Mouse (Mus musculus): Measurements from ENCODE around the gene Syt16. TPM values are rescaled to one million over a fixed set of nuclear protein-coding genes. Genes with fewer than 3 reads are reported as not detected.
A peak's percentile ranks its signal among the peaks of the same experiment; 100 is the strongest.

Gene Syt16
- polyA plus RNA-seq, 1 experiment from 2014 or later = 24.1 TPM

DNA sequence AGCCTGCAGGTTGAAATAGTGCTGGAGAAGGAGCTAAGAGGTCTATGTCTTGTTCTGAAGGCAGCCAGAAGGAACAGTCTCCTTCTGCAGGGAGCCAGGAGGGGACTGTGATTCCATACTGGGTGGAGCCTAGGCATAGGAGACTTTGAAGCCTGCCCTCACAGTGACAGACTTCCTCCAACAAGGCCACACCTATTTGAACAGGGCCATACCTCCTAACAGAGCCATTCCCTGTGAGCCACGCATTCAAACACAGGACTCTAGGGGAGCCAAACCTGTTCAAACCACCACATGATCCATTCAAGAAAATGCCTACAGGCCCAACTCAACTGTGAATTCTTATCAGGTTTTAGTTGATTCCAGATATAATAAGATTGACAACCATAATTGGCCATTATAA lies 130.8 kb downstream of the Syt16 start:
- H3K27me3 ChIP-seq = no peaks in the 10 kb centered on the region
- peaks cover 6% of the 10 kb centered on the region for H3K4me1 ChIP-seq
- H3K36me3 ChIP-seq (ENCODE audit: poor library complexity, severe bottlenecking) = no peaks in the 10 kb centered on the region
- H3K4me3 ChIP-seq = no peak overlapping the region
- no peak overlapping the region for H3K27ac ChIP-seq
- peaks cover 10% of the 10 kb centered on the region; the same call in 1 of the 2 replicates for H3K9me3 ChIP-seq (replicated peaks)
- H3K4me2 ChIP-seq = no peak overlapping the region
- WGBS = 86% methylated on average over 1 of the region's 1 CpGs
- H3K9ac ChIP-seq = no peak overlapping the region
- no peak for ATAC-seq

DNA sequence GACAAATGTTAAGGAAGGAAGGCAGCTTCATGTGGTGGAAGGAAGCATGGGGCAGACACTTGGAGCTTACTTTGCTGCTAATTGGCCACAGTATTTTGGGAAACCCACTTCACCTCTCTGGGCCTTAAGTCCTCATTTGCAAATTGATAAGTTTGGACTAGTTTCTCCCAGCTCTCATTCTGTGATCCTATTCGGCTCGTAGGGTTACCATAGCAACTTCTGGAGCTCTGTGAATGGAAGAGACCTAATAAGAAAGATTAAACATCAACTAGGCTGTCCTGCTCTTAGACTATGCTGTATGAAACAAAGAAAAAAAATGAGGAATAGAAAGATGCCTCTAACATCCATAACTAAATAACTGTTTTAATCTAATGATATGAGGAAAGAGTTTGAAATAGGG lies 134.3 kb downstream of the Syt16 start:
- Histone ChIP-seq H3K27ac (no peak overlapping the region), H3K4me3 (no peak overlapping the region), H3K9me3 (replicated peaks) (peaks cover 4% of the 10 kb centered on the region; the same call in 1 of the 2 replicates), H3K4me1 (peaks cover 6% of the 10 kb centered on the region), H3K27me3 (no peaks in the 10 kb centered on the region), H3K36me3 (ENCODE audit: poor library complexity, severe bottlenecking) (no peaks in the 10 kb centered on the region), H3K9ac (no peak overlapping the region), H3K4me2 (no peak overlapping the region)
- 4% methylated on average over 2 of the region's 2 CpGs for WGBS
- ATAC-seq = 0 out of 2 replicates have a peak, but pooled peaks have one; percentile 33

GRCm38 (mm10) chr12:74142147-74142546 lies 144.7 kb downstream of the Syt16 start:
- Histone ChIP-seq H3K4me1 (no peaks in the 10 kb centered on the region), H3K4me3 (no peak overlapping the region), H3K9ac (no peak overlapping the region), H3K9me3 (replicated peaks) (no peaks in the 10 kb centered on the region), H3K4me2 (no peak overlapping the region), H3K27me3 (no peaks in the 10 kb centered on the region), H3K27ac (no peak overlapping the region), H3K36me3 (ENCODE audit: poor library complexity, severe bottlenecking) (no peaks in the 10 kb centered on the region)
- 82% methylated on average over 7 of the region's 7 CpGs for WGBS
- no peak for ATAC-seq

- H3K9me3 ChIP-seq (replicated peaks) = no peaks in the 10 kb centered on the region
- no peak overlapping the region for H3K27ac ChIP-seq
- WGBS = 66% methylated on average over 5 of the region's 5 CpGs
- ATAC-seq = no peak
- no peaks in the 10 kb centered on the region for H3K27me3 ChIP-seq
- no peak overlapping the region for H3K4me2 ChIP-seq
- H3K4me1 ChIP-seq = no peaks in the 10 kb centered on the region
- no peak overlapping the region for H3K9ac ChIP-seq
- H3K4me3 ChIP-seq = no peak overlapping the region
- no peaks in the 10 kb centered on the region for H3K36me3 ChIP-seq (ENCODE audit: poor library complexity, severe bottlenecking)
These were observed 146.9 kb downstream of the Syt16 start for GRCm38 (mm10) chr12:74144385-74144784.

GRCm38 (mm10) chr12:74160791-74161190 lies 163.3 kb downstream of the Syt16 start:
- H3K27me3 ChIP-seq = no peaks in the 10 kb centered on the region
- no peaks in the 10 kb centered on the region for H3K4me1 ChIP-seq
- 69% methylated on average over 3 of the region's 3 CpGs for WGBS
- no peaks in the 10 kb centered on the region for H3K36me3 ChIP-seq (ENCODE audit: poor library complexity, severe bottlenecking)
- no peak overlapping the region for H3K4me2 ChIP-seq
- H3K27ac ChIP-seq = no peak overlapping the region
- H3K9ac ChIP-seq = no peak overlapping the region
- ATAC-seq = no peak
- no peak overlapping the region for H3K4me3 ChIP-seq
- H3K9me3 ChIP-seq (replicated peaks) = no peaks in the 10 kb centered on the region

DNA sequence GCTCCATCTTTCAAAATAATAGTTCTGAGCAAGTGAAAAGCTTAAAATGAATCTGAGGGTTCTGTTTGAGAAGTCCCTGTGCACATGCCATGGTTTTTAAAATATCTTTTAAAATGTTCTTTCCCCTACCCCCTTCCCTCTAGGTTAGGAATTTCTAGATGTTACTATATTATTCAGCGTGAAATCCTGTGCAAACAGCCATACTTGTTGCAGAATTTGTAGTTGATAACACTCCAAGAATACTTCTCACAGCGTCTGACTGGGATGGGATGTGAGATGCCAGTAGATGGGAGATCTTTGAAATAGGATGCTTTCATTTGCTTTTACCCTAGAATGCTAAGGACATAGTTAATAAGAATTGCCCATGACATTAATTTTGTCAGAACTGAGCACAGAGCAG lies 165.6 kb downstream of the Syt16 start:
- H3K9me3 ChIP-seq (replicated peaks) = no peaks in the 10 kb centered on the region
- no peaks in the 10 kb centered on the region for H3K4me1 ChIP-seq
- H3K9ac ChIP-seq = no peak overlapping the region
- ATAC-seq = no peak
- no peak overlapping the region for H3K4me2 ChIP-seq
- H3K4me3 ChIP-seq = no peak overlapping the region
- H3K27me3 ChIP-seq = no peaks in the 10 kb centered on the region
- no peaks in the 10 kb centered on the region for H3K36me3 ChIP-seq (ENCODE audit: poor library complexity, severe bottlenecking)
- 85% methylated on average over 2 of the region's 2 CpGs for whole genome bisulfite sequencing
- no peak overlapping the region for H3K27ac ChIP-seq

GRCm38 (mm10) chr12:74171257-74171656 lies 173.8 kb downstream of the Syt16 start:
- H3K4me1 ChIP-seq = peaks cover 17% of the 10 kb centered on the region
- H3K9me3 ChIP-seq (replicated peaks) = no peaks in the 10 kb centered on the region
- no peak overlapping the region for H3K4me3 ChIP-seq
- H3K27me3 ChIP-seq = no peaks in the 10 kb centered on the region
- 47% methylated on average over 1 of the region's 1 CpGs for WGBS
- no peak overlapping the region for H3K9ac ChIP-seq
- H3K27ac ChIP-seq = no peak overlapping the region
- no peak for ATAC-seq
- no peak overlapping the region for H3K4me2 ChIP-seq
- no peaks in the 10 kb centered on the region for H3K36me3 ChIP-seq (ENCODE audit: poor library complexity, severe bottlenecking)

- Histone ChIP-seq H3K27me3 (no peaks in the 10 kb centered on the region), H3K4me1 (peaks cover 17% of the 10 kb centered on the region), H3K4me3 (no peak overlapping the region), H3K4me2 (no peak overlapping the region), H3K27ac (peak overlapping the region; percentile 51; the same call in 1 of the 2 replicates), H3K9me3 (replicated peaks) (no peaks in the 10 kb centered on the region), H3K9ac (no peak overlapping the region), H3K36me3 (ENCODE audit: poor library complexity, severe bottlenecking) (no peaks in the 10 kb centered on the region)
- peak; percentile 67; the same call in 1 of the 2 replicates for ATAC-seq
- WGBS = 10% methylated on average over 3 of the region's 3 CpGs
These were observed 176.4 kb downstream of the Syt16 start for GRCm38 (mm10) chr12:74173902-74174301.

- 77% methylated on average over 17 of the region's 17 CpGs for WGBS
- no peak overlapping the region for H3K9ac ChIP-seq
- no peaks in the 10 kb centered on the region for H3K36me3 ChIP-seq (ENCODE audit: poor library complexity, severe bottlenecking)
- no peaks in the 10 kb centered on the region for H3K9me3 ChIP-seq (replicated peaks)
- H3K27me3 ChIP-seq = no peaks in the 10 kb centered on the region
- no peak overlapping the region for H3K4me2 ChIP-seq
- no peak overlapping the region for H3K4me3 ChIP-seq
- H3K27ac ChIP-seq = no peak overlapping the region
- no peak for ATAC-seq
- H3K4me1 ChIP-seq = 0 out of 2 replicates have a peak, but pooled peaks cover 2% of the 10 kb centered on the region
These were observed 187.1 kb downstream of the Syt16 start for GRCm38 (mm10) chr12:74184596-74184995.

- Histone ChIP-seq H3K4me1 (0 out of 2 replicates have a peak, but pooled peaks cover 2% of the 10 kb centered on the region), H3K27ac (no peak overlapping the region), H3K9me3 (replicated peaks) (no peaks in the 10 kb centered on the region), H3K27me3 (no peaks in the 10 kb centered on the region), H3K4me3 (no peak overlapping the region), H3K9ac (no peak overlapping the region), H3K4me2 (no peak overlapping the region), H3K36me3 (ENCODE audit: poor library complexity, severe bottlenecking) (no peaks in the 10 kb centered on the region)
- no peak for ATAC-seq
- WGBS = 85% methylated on average over 11 of the region's 11 CpGs
These were observed 190.9 kb downstream of the Syt16 start for GRCm38 (mm10) chr12:74188243-74188785.

DNA sequence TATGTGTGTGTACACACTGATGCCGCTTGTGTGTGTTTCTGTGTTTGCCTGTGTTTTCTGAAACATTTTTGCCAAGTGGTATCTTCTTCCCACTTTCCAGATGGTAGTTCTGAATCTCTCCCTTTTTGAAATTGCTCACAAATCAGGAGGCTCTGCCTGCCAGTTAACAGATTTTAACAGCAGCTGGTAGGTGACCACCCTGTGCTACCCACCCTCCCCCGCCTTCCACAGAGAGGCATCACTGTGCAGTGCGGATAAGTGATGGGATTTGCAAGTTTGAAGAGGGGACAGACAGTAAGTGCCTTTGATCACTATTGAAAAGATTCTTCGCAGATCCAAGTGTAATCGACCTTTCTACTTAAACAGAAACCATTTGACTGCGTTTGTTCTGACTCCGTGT lies 191.4 kb downstream of the Syt16 start:
- 36% methylated on average over 7 of the region's 7 CpGs for WGBS
- no peak overlapping the region for H3K4me2 ChIP-seq
- peak; percentile 71; the same call in 1 of the 2 replicates for ATAC-seq

GRCm38 (mm10) chr12:74189840-74190239 lies 192.4 kb downstream of the Syt16 start:
- Histone ChIP-seq H3K4me2 (no peak overlapping the region), H3K27ac (no peak overlapping the region), H3K9me3 (replicated peaks) (no peaks in the 10 kb centered on the region), H3K9ac (no peak overlapping the region), H3K27me3 (no peaks in the 10 kb centered on the region), H3K4me1 (0 out of 2 replicates have a peak, but pooled peaks cover 2% of the 10 kb centered on the region), H3K4me3 (no peak overlapping the region), H3K36me3 (ENCODE audit: poor library complexity, severe bottlenecking) (no peaks in the 10 kb centered on the region)
- WGBS = 83% methylated on average over 4 of the region's 4 CpGs
- ATAC-seq = no peak

More for the DNA sequence above, 191.4 kb downstream of the Syt16 start:
- Histone ChIP-seq H3K27ac (no peak overlapping the region), H3K9ac (no peak overlapping the region), H3K4me1 (0 out of 2 replicates have a peak, but pooled peaks cover 2% of the 10 kb centered on the region), H3K36me3 (ENCODE audit: poor library complexity, severe bottlenecking) (no peaks in the 10 kb centered on the region), H3K27me3 (no peaks in the 10 kb centered on the region), H3K4me3 (no peak overlapping the region), H3K9me3 (replicated peaks) (no peaks in the 10 kb centered on the region)

GRCm38 (mm10) chr12:74190297-74190696 lies 192.8 kb downstream of the Syt16 start:
- Histone ChIP-seq H3K27me3 (no peaks in the 10 kb centered on the region), H3K4me1 (0 out of 2 replicates have a peak, but pooled peaks cover 2% of the 10 kb centered on the region), H3K36me3 (ENCODE audit: poor library complexity, severe bottlenecking) (no peaks in the 10 kb centered on the region), H3K9me3 (replicated peaks) (no peaks in the 10 kb centered on the region), H3K4me2 (no peak overlapping the region), H3K4me3 (no peak overlapping the region), H3K27ac (no peak overlapping the region), H3K9ac (no peak overlapping the region)
- 85% methylated on average over 5 of the region's 5 CpGs for WGBS
- no peak for ATAC-seq
